Mouse (Mus musculus): Measurements from ENCODE around the gene Ackr2. TPM values are rescaled to one million over a fixed set of nuclear protein-coding genes. Genes with fewer than 3 reads are reported as not detected.

Gene Ackr2
- polyA plus RNA-seq, 1 experiment from 2014 or later = 0.24 TPM

GRCm38 (mm10) chr9:121951114-121951423, 52.9 kb downstream of the Ackr2 start:
- peak overlapping the region; percentile 33 for H3K4me3 ChIP-seq (ENCODE audit: low read depth, low read length)
- H3K4me1 ChIP-seq (replicated peaks; ENCODE audit: control insufficient read depth, insufficient read depth, low read length) = peaks cover 5% of the 10 kb centered on the region; the same call in 1 of the 2 replicates
- H3K9ac ChIP-seq (ENCODE audit: low read length) = peak overlapping the region; percentile 23
- DNase-seq (ENCODE audit: low spot score) (no peak), ATAC-seq (replicated peaks; ENCODE audit: low FRiP score, low TSS enrichment, low read depth) (peak; percentile 59)
- H3K27me3 ChIP-seq (replicated peaks; ENCODE audit: control insufficient read depth, insufficient read depth, low read length) = no peaks in the 10 kb centered on the region
- no peaks in the 10 kb centered on the region for H3K9me3 ChIP-seq (ENCODE audit: control insufficient read depth, low read length)
- WGBS = 31% methylated on average over 4 of the region's 4 CpGs
- peak overlapping the region; percentile 70 for H3K27ac ChIP-seq (ENCODE audit: low read depth)
- H3K36me3 ChIP-seq (ENCODE audit: control insufficient read depth, insufficient read depth, low read length) = no peaks in the 10 kb centered on the region
- peak overlapping the region; percentile 52 for H3K4me2 ChIP-seq (ENCODE audit: low read length)

DNA sequence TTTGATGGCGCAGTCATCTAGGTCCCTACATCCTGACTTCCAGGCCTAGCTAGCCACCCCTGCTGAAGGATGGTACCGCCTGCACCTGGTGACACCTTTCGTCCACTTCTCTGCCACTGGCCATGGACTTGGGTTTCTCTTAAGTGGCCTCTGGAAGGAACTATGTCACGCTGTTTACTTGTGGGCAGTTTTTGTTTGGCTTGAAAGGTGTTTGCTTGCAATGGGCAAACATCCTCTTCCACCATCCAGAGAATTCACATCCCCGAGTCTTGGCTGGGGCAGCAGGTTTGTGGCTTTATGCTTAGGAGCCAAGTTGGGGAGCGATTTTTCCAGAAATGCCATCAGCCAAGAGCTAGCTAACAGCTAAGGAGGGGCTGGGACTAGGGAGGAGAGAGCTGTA, 54.4 kb downstream of the Ackr2 start:
- Histone ChIP-seq H3K36me3 (ENCODE audit: control insufficient read depth, insufficient read depth, low read length) (no peaks in the 10 kb centered on the region), H3K9ac (ENCODE audit: low read length) (no peak overlapping the region), H3K4me3 (ENCODE audit: low read depth, low read length) (no peak overlapping the region), H3K4me2 (ENCODE audit: low read length) (no peak overlapping the region), H3K27ac (ENCODE audit: low read depth) (no peak overlapping the region), H3K4me1 (replicated peaks; ENCODE audit: control insufficient read depth, insufficient read depth, low read length) (peaks cover 5% of the 10 kb centered on the region; the same call in 1 of the 2 replicates), H3K9me3 (ENCODE audit: control insufficient read depth, low read length) (no peaks in the 10 kb centered on the region), H3K27me3 (replicated peaks; ENCODE audit: control insufficient read depth, insufficient read depth, low read length) (no peaks in the 10 kb centered on the region)
- WGBS = 87% methylated on average over 6 of the region's 6 CpGs
- no peak for DNase-seq (ENCODE audit: low spot score)
- ATAC-seq (replicated peaks; ENCODE audit: low FRiP score, low TSS enrichment, low read depth) = no peak

- ATAC-seq (replicated peaks; ENCODE audit: low FRiP score, low TSS enrichment, low read depth) = no peak
- no peak overlapping the region for H3K4me2 ChIP-seq (ENCODE audit: low read length)
- WGBS = 47% methylated on average over 7 of the region's 7 CpGs
- H3K9ac ChIP-seq (ENCODE audit: low read length) = no peak overlapping the region
- peaks cover 4% of the 10 kb centered on the region; the same call in 1 of the 2 replicates for H3K4me1 ChIP-seq (replicated peaks; ENCODE audit: control insufficient read depth, insufficient read depth, low read length)
- H3K36me3 ChIP-seq (ENCODE audit: control insufficient read depth, insufficient read depth, low read length) = no peaks in the 10 kb centered on the region
- no peak overlapping the region for H3K27ac ChIP-seq (ENCODE audit: low read depth)
- DNase-seq (ENCODE audit: low spot score) = no peak
- no peak overlapping the region for H3K4me3 ChIP-seq (ENCODE audit: low read depth, low read length)
- H3K27me3 ChIP-seq (replicated peaks; ENCODE audit: control insufficient read depth, insufficient read depth, low read length) = no peaks in the 10 kb centered on the region
- no peaks in the 10 kb centered on the region for H3K9me3 ChIP-seq (ENCODE audit: control insufficient read depth, low read length)
These were observed 61.9 kb downstream of the Ackr2 start for GRCm38 (mm10) chr9:121959966-121960635.

Other genes starting within 250 kb of the Ackr2 start
- gene Sec22c, start 192.9 kb upstream of the Ackr2 start, polyA plus RNA-seq (2014; fragmentation: Nextera tagmentation; extraction: Ambion mirVana) = 9.5 and 9.7 TPM in 2 replicates
- gene Ss18l2, start 188.0 kb upstream of the Ackr2 start, polyA plus RNA-seq (2014; fragmentation: Nextera tagmentation; extraction: Ambion mirVana) = 135 and 152 TPM in 2 replicates
- 69.7 and 71.7 TPM in 2 replicates for gene Nktr, start 179.2 kb upstream of the Ackr2 start, polyA plus RNA-seq (2014; fragmentation: Nextera tagmentation; extraction: Ambion mirVana)
- gene Zfp651, start 139.0 kb upstream of the Ackr2 start, polyA plus RNA-seq (2014; fragmentation: Nextera tagmentation; extraction: Ambion mirVana) = 13.1 and 14.1 TPM in 2 replicates
- gene Klhl40, start 120.7 kb upstream of the Ackr2 start, polyA plus RNA-seq (2014; fragmentation: Nextera tagmentation; extraction: Ambion mirVana) = 0.22 and 0.26 TPM in 2 replicates
- gene Hhatl, start 105.8 kb upstream of the Ackr2 start, polyA plus RNA-seq (2014; fragmentation: Nextera tagmentation; extraction: Ambion mirVana) = 2.0 and 2.4 TPM in 2 replicates
- 1.9 and 2.5 TPM in 2 replicates for gene Ccdc13, start 58.9 kb upstream of the Ackr2 start, polyA plus RNA-seq (2014; fragmentation: Nextera tagmentation; extraction: Ambion mirVana)
- gene Higd1a, start 40.0 kb upstream of the Ackr2 start, polyA plus RNA-seq (2014; fragmentation: Nextera tagmentation; extraction: Ambion mirVana) = 190 and 193 TPM in 2 replicates
- not detected in 2 replicates for gene Cyp8b1, start 17.9 kb downstream of the Ackr2 start, polyA plus RNA-seq (2014; fragmentation: Nextera tagmentation; extraction: Ambion mirVana)
- 2.7 and 2.9 TPM in 2 replicates for gene Fam198a, start 52.6 kb downstream of the Ackr2 start, polyA plus RNA-seq (2014; fragmentation: Nextera tagmentation; extraction: Ambion mirVana)
- gene Pomgnt2, start 98.8 kb downstream of the Ackr2 start, polyA plus RNA-seq (2014; fragmentation: Nextera tagmentation; extraction: Ambion mirVana) = 12.8 and 13.2 TPM in 2 replicates
- 38.3 and 38.8 TPM in 2 replicates for gene Snrk, start 218.9 kb downstream of the Ackr2 start, polyA plus RNA-seq (2014; fragmentation: Nextera tagmentation; extraction: Ambion mirVana)

Data from intestine, embryonic 14.5 days (tissue).